Mouse (Mus musculus) induced T-regulatory cell, adult 2 months (primary cell): ENCODE measurements at regions not wholly inside any gene's neighbourhood (a gene's known extent, or its start where the extent isn't known, plus 50 kb on each side); places are given as distances from the start of the nearest gene placed in this dataset.

Experiments
- DNase-seq: peaks from one replicate; pipeline ENCODE4 v3.0.0-alpha.2; 2012; ENCODE audit warnings: low read depth

DNA sequence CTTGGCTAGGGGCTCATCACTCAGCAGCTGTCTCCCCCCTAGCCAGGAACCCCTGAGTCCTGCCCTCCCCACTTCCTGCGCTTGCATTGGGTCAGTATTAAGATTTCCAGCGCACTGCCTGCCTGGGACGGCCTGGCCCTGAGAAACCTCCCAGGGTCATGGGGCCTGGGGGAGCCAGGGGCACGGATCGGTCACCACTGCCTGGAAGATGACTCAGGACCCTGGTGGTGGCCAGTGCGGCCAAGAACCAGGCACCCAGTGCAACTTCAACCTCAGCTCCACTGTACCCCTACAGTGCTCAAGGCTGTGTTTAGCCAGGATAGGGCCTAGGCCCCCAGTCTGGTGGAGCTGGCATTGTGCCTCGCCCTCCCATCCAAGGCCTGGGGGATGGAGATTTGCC, 111.9 kb upstream of the Zbtb40 start:
- no peak for DNase-seq

DNA sequence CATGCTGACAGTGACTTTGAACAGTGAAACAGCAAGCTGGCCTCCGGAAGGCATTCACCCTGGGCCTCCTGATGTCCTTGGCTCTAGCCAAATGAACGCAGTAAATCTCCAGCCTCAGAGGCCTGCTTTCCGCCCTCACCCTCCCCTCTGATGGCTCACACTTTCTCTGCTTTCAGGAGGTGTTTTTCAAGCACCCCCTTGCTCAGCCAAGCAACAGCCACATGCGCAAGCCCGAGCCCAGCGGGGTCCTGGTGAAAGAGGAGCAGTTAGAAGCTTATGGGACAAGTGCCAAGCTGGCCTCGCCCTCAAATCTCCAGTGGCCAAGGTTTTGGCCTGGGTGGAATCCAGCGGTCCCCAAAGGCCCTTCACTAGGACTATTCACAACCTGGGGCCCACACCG, 109.6 kb upstream of the Zbtb40 start:
- no peak for DNase-seq

DNA sequence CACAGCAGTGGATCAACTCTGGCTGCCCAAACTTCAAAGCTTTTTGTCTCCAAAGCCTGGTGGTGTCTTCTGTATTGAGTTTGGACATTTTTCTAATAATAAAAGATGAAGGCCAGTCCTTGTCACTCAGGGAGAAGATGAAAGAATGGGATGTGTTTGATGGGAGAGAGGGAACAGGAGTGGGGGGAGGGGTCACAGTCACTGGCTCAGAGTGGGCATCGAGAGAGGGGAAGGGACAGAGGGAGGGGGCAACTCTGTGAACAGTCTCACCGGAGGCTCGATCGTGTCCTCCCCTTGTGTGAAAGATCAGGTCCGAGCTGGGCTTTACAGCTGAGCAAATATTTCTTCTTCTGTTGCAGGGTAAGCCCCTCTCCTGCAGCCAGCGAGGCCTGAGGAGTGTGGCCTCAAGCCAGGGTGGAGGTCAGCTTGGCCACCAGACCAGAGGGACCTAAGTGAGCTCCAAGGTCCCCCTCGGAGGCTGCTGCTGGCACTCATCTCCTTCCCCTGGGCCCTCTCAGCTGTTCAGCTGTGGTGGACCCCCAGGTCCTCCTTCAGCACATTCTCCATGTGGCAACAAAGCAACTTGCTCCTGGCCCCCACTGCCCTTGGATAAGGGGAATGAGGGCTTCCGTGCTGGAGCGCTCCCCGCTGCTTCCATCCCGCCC, 108.0 kb upstream of the Zbtb40 start:
- DNase-seq: no peak

DNA sequence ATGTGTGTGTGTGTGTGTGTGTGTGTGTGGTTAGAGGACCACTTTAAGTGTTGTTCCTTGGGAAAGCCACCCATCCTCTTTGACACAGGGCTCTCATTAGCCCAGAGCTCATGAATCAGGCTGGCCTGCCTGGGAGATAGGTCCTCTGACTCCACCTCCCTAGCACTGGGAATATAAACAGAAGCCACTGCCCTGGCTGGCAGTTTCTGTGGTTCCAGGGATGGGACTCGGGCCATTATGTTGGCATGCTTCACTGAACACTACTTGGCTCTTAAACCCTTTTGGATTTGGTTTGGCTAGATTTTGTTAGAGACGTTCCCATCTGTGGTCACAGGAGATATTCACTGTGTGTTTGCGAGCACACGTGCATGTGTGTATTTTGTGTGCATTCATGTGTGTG, 100.2 kb upstream of the Zbtb40 start:
- DNase-seq: no peak

DNA sequence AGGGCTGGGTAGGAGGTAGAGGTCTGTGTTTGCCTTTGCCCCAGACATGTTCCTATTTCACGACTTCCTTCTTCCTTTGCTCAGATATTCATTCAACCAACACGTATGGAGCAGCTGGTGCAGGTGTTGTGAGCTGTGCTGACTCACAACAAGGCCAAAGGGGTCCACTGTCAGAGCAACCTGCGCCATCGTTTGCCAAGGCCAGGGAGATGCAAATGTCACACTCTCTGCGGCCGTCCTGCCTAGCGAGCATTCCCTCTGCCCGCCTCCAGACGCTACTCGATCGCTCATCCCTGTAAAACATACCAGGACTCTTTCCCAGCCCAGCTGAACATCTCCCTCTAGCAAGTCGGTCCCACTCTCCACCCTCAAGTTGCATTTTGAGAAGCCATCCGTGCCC, 99.2 kb upstream of the Zbtb40 start:
- DNase-seq: no peak

DNA sequence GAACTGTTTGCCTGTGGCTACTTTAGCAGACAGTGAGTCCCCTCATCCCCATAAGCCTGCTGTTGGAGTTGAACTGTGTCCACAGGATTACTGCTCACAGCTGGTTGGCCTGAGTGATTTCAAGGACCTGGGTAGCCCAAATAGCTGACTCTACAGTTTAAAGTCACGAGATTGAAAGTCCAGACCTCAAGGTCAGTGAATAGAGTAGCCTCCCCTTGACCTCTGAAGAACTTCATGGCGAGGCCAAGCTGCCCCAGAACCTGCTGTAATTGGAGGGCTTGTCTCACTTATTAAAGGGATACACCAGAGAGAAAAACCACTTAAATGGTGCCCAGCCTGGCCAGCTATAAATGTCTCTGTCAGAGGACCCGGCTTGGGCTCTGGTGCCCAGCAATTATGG, 97.7 kb upstream of the Zbtb40 start:
- DNase-seq: no peak

DNA sequence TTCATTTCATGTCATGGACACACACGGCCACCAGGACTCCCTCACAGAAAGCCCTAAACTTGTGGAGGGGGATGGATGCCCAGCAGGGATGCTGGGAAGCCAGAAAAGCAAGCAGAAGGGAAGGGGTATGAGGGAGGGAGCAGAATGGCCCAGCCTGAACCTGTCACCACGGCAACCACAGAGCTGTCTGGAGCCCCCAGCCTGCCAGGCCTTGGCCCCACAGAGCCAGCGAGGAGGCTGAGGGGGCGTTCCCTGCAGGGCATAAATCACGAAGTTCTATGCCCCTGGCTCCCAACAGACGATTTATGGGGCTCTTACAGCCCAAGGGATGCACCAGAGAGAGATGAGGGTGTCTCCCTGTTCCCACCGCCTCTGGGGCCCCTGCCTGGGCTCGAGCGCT, 93.7 kb upstream of the Zbtb40 start:
- no peak for DNase-seq

DNA sequence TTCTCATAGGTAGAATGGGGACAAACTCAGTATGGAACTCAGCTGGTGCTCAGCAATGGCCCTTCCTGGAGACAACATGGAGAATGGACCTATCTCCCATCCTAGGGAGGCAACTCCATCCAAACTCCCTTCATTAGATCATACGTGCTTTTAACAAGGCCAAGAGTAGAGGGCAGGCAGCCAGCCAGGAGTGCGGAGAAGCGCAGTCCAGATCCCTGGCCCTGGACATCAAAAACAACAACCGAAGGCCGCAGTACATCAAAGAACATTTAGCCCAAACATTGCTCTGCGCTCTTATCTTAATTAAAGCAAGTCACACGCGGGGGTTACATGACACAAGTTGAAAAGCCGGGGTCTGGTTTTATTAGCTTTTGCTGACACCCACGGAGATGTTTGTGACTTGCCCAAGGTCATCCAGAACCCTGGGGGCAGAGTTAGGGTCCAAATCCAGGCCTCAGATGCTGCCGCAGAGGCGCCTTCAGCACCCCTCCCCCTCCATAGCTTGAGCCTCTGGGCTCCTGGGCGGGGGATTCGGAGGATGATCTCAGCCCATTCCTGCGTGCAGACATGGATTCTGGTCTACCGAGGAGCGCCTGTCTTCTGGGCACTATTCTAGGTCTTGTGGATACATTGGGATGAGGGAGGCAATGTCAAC, 90.6 kb upstream of the Zbtb40 start:
- DNase-seq: no peak

DNA sequence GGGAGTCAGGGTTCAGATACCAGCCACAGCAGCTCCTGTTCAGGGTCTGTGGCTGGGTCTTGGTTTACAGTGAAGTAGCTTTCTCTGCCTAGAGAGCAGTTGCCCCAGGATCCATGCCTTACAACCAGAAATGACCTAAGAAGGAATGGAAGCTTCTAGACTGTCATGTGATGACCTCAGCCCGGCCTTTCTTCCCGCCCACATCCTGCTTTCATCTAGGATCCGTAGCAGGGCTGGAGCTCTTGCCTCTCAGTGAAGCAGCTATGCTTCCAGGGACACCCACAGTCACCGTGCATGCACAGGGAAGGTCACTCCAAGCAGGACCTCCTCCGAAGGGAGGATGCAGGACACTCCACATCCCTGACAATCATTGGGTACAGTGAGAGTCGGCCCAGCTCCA, 89.5 kb upstream of the Zbtb40 start:
- DNase-seq: no peak

DNA sequence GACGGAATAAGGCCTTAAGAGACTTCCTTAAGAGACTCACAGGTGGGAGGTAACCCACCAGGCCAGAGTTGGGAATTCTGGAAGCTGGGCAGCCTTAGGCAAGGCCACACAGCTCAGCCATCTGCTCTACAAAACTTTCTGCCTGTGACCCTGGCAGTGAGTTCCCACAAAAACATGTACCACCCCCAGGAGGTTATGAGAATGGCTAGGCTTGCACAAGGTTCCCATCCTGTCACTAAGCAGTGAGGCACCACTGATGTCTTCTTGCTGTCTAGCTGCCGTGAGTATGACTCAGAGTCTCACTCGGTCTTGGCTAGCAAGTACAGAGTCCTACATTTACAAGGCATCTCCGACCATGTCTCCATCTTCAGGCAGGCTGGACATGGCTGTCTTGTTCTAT, 87.7 kb upstream of the Zbtb40 start:
- DNase-seq: no peak

DNA sequence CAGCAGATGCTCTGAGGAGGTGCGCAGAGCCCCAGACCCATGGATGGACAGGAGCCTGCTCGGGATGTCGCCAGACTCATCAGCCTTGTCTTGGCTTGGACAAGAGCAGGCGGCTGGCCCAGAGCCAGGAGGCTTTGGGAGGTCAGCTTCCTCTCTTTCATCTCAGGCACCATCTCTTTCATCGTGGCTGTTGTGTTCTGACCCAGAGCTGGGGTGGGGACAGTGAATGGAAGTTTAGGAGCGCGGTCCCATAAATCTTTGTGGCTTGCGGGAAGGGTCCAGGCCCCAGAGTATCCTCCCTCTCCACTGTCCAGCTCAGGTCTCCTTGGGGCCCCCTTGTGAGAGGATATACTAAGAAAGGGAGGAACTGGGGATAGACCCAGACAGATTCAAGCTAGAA, 87.2 kb upstream of the Zbtb40 start:
- DNase-seq: no peak

DNA sequence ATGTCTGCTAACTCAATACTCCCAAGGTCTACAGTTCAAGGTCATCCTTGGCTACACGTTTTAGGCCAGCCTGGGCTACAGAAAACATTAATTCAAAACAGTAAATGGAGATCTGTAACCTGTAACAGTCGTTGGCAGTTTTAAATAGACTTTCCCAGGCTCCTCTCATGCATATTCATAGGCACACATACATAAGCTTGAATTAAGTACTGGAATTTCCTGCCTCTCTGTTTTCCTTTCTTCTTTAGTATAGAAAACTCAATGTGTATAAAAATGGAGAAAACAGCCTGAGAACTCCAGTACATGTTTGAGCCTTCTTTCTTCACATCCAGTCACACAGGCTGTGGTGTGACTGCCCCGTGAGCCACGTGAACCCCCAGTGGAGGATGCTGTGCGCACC, 86.0 kb upstream of the Zbtb40 start:
- DNase-seq: no peak

DNA sequence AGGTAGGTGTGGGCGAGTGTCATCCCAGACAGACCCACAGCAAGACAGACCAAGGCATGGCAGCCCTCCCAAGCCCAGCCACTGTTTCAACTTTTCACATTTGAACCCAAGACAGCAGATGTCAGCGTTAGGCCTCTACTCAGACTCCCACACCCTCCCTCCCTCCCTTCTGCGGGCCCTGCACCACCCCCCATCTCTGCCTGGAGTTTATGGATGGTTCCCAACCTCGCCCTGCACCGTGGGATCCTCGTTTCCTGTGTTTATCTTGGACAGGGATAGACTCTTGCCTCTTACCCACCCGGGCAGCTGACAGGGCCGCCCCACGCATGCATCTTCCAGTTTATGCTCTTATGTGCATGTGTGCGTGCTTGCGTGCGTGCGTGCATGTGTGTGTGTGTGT, 85.2 kb upstream of the Zbtb40 start:
- DNase-seq: no peak

DNA sequence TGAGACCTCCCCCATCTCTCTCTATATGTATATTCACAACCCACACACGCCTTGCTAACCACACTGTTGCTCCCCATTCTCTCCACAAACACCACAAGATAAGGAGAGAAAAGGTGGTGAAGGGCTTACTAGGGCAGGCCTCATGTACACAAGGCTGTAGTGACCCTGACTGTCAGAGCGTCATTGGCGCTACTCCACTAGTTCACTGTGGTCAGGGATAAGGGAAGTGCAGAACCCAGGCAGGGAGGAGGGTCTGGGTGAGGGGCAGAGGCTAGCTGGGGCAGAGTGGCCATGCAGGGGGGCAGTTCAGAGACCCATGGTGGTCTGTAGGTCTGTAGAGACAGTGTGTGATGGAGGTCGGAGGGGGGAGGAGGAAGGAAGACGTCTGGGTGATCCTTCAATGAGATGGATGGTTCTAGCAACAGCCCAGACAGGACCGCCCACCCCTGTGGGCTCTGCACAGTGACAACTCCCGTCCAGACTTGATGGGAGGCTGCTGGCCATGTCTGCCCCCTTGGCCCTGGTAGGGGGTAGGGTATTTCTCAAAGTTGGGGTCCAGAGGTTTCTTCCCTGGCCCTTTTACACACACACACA, 82.1 kb upstream of the Zbtb40 start:
- DNase-seq: no peak

DNA sequence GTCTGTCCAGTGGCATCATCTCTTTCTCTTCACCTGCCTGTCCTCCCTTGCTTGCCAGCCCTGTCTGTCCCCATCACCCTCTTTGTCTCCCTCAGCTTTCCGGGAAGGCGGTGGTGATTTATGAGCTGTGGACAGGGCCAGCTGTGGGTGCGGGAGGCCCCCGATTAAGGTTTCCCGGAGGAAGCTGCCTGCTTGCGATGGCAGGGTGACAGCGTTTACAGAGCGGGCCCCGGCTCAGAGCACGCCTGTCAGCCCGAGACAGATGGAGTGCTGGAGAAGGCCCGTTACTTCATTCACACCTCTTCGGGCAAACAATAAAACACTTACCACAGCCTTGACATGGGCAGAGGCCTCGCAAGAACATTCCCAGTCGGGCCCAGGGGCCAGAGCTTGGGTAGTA, 79.6 kb upstream of the Zbtb40 start:
- no peak for DNase-seq

DNA sequence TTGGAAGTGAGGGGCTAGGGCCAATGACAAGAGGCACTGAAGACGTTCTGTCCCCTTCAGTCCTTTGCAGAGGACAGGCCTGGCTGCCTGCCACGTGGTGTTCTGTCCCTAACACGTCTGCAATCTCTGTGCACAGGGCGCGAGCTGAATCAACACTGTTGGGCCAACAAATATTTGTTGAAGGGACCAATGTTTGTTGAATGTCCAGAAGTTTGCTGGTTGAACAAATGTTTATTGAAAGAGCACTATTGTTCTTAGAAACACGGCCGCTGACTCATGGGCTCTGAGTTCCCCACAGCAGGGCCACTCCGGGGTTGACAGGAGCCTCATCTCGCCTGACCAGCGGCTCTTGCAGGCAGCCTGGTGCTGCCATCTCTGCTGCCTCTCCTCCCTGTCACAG, 73.1 kb upstream of the Zbtb40 start:
- DNase-seq: no peak

DNA sequence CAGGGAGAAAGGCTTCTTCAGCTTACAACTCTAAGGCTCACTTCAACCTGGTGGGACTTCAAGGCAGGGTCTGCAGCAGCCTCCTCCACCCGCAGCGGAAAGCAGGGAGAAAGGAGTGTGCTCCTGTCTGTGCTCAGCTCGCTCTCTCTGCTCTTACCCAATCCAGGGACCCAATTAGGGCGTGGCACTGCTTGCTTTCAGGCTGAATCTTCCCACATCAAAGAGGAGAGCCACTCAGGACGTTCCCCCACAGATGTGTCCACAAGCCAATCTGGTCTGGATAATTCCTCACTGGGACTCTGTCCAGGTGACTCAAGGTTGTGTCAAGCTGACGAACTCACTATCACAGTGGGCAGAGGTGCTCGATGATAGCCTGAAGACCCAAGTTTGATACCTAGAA, 72.0 kb upstream of the Zbtb40 start:
- no peak for DNase-seq

DNA sequence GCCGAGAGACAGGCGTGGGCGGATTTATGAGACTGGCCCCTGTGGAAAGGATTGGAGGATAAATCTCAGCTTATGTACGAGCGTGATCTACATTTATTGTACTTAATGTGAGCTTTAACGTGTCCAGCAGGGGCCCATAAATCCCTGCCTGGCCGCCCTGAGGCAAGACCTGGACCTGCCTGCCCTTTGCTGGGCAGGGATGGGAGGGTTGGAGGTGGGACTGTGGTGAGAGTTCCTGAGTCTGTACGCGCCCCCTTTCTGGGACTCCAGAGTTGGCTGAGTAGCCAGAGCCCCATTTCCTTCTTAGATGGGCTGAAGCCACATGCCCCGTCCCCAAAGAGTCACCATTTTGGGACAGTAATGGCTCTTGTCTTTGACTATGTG, 69.7 kb upstream of the Zbtb40 start:
- no peak for DNase-seq

DNA sequence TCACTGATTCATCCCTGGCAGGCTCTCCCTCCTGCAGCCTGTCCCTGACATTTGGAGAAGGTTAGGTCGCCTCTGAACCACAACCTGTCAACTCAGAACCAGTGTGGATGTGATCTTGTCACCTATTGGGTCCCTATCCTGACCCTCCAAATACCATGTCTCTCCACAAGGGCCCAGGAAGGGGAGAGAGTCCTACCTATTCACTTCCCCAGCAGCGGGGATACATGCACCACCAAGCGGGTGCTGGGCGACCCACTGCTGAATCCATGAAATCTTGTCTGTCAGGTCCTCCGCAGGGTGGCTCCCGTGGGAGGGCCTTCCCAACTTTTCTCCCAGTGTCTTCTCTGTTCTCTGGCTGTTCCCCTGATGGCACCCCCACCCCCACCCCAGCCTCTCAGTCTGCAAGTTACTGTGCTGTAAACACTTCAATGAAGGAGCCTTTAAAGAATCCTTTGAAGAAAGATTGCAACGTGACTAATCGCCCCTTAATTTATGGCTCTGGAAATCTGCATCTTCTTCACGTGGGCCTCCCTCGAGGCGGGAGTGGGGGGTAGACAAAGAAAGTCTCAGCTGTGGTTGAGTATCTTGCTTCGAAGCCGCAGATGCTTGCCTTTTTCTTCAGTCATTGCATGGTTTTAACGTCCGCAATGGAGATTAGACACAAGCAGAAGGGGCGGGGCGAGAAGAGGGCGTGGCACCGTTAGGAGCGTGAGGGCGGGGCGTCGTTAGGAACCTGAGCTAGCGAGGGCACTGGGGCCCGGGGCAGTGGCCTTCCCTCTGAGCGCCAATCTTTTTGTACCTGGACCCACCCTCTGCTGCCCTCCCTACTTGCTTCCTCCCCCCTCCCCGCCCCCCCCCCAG, 69.1 kb upstream of the Zbtb40 start:
- DNase-seq: peak; percentile 47

DNA sequence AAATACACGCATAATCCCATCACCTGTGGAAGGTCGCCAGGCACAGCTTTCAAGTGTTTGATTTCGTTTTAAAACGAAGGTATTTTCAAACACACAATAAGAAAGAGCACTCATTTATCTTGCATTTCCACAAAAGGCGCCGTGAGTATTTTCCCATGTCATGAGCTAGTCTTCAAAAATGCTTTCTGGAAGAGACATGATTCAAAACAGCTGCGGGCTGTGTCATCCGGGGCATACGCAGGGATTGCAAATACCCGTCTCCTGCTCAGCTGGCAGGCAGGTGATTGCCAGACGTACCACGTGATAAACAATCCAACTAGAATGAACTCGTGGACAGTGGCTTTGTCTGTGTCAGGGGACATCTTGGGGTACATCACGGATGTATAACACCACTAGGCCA, 66.5 kb upstream of the Zbtb40 start:
- DNase-seq: no peak

DNA sequence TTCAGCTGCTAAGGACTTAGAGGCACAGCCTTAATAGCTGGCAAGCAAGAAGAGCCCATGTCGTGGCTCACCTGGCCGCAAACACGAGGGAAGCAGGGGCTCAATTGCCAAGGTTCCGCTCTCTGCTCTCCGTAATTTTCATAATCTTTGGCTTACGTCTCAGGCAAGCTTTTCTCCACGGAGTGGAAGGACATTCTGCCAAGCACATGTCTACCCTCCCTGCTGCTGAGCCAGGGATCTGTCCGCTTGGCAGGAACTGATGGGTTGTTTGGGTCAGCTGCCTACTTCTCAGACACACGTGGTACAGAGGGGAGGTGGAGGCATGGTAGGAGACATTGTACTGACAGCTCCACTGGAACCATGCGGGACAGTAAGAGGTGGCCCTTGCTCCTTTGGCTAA, 61.7 kb upstream of the Zbtb40 start:
- DNase-seq: no peak

DNA sequence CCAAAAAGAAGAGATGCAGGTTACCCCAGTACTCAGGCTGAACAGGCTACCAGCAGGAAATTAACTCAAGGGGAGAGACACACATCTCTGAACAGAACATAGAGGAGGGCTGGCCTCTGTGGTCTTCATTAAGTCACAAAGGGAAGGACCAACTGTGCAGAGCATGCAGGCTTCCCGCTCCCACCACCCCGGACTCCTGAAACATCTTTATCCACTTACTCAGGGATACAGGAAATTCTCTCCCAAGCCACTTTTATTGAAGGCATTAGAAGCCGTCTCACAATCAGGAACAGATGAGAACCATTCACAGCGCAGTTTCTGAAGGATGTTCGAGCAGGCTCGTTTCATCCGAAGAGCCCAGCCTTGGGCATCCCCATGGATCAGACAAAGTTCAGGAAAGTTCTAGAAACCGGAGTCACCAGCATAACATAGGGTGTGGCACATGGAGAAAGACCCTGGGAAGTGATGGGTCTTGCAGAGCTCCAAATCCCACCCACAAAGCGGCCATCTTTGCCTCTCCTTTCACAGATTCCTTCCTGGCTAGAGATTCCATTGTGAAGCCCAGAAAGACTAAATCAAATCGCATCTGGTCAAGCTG, 55.9 kb upstream of the Zbtb40 start:
- no peak for DNase-seq

DNA sequence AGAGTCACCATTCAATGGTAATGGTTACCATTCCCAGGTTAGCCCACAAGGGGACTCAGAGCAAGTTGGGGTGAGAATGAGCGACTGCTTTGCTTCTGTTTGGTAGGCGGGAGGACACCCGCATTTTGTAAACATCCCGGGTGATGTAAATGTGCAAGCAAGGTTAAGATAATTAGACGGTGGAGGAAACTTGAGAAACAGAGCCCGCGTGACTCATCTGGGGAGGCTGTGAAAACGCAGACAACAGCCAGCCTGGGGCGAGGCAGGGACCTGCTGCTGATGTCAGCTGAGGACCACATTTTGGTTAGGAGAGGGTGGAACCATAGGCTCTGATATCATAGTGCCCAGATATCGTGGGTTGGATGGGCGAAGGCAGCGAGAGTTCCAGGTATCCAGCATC, 52.6 kb upstream of the Zbtb40 start:
- DNase-seq: no peak
